Mouse (Mus musculus) B cell, adult 67 days (primary cell): ENCODE results near the gene Krt73. TPM values are rescaled to one million over a fixed set of nuclear protein-coding genes. Genes with fewer than 3 reads are reported as not detected.

ENCODE experiments used
- total RNA-seq, 2 experiments: library from RNA; stranded (reverse); gene quantifications; 4 replicates each; pipeline ENCODE4 v1.2.4; 2023

Krt73 gene
- not detected for total RNA-seq

DNA sequence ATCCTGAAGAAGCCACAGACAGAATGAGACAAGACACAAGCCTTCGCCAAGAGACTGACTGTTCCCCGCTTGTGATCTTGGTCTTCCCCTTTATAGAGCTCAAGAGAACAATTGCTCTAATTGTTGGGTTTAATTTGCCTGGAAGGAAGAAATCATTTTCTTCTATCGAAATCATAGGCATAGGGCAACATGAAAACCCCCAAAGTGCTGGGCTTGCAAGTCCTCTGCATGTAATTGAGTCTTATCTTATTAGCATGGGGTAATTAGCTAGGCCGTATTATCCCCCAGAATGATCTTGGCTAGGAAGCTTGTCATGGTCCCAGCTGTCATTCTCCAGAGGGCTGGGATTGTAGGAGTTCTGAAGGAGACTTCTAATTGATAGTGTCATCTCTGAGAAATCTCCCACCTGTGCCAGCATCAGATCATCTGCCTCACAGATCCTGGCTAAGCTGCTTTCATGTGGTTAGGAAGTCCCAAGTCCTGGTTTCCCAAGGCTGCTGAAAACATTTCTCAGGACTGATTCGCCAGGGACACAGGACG, at the start of gene Krt73:
TSS of gene Krt73 (minus strand) at position 51 of the 540 bp plus-strand sequence.

DNA sequence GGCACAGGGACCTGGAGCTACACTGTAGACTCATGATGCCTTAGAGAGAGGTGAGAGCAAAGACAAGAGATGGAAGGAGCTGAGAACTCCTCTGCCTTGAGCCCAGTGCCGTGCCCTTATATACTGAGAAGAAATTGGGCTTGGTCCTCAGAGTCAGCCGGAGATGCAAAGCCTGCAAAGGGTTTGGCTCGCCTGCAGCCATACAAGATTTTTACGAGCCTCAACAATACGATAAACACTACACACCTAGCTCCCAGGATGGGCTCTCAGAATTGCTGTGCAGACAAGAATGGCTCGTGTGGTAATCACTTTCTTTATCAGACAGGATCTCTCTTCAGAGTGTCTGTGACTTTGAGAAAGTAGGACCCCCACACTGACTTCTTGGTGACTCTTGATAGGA, 48.5 kb upstream of the Krt73 start, which contains the start of gene Krt1:
TSS of gene Krt1 (minus strand) at position 101 of the 400 bp plus-strand sequence.

DNA sequence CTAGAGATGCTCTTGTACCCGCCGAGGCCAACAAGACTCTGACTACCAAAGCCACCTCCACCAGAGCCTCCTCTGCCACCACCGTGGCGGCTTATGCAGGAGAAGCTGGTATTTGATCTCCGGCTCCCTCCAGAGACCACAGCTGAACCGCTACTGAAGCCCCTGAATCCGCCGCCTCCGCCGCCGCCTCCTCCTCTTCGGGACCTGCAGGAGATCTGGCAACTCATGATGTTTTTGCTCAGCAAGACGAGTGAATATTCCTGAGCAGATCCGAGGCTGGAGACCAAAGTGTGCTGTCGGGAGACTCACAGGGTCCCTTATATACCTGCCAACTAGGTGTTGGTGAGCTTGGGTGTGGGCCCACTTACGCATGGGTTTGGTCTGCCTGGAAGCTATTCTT, 15.7 kb upstream of the Krt73 start, which contains the start of gene Krt2:
TSS of gene Krt2 (minus strand) at position 295 of the 400 bp plus-strand sequence.

DNA sequence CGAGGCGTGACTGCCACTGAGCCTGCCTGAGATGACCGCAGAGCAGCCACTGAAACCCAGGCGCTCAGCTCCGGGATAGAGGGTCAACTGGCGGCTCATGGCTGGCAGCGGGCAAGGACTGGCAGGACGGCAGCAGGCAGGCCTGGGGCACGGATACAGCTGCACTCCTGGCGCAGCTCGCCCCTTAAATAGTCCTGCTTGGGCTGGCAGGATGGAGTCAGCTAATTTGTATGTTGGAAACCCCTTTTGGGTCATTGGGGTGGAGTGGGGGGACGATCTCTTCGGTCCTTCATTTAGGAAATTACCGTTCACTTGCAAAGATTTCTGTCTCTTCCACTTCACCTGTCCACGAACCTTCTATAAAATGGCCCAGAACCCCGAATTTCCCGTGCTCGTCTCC, 15.8 kb downstream of the Krt73 start, which contains the start of gene Krt72:
TSS of gene Krt72 (minus strand) at position 101 of the 400 bp plus-strand sequence.

Other genes starting within 250 kb of the Krt73 start
- gene Krt90, start 239.4 kb downstream of the Krt73 start, total RNA-seq, result not detected
- gene Krt75, start 228.4 kb downstream of the Krt73 start, total RNA-seq, result not detected
- gene Gm5414, start 174.2 kb downstream of the Krt73 start, total RNA-seq, result not detected
- not detected for gene Gm5478, start 155.0 kb downstream of the Krt73 start, total RNA-seq
- not detected for gene Krt6b, start 122.1 kb downstream of the Krt73 start, total RNA-seq
- not detected for gene Krt6a, start 108.0 kb downstream of the Krt73 start, total RNA-seq
- gene Krt5, start 89.4 kb downstream of the Krt73 start, total RNA-seq, result not detected
- not detected for gene Krt71, start 59.2 kb downstream of the Krt73 start, total RNA-seq
- gene Krt72, start 15.9 kb downstream of the Krt73 start, total RNA-seq, result not detected
- not detected for gene Krt2, start 15.8 kb upstream of the Krt73 start, total RNA-seq
- gene Krt1, start 48.4 kb upstream of the Krt73 start, total RNA-seq, result not detected
- not detected for gene Krt77, start 67.4 kb upstream of the Krt73 start, total RNA-seq
- gene Krt76, start 90.6 kb upstream of the Krt73 start, total RNA-seq, result not detected
- not detected for gene Krt4, start 122.4 kb upstream of the Krt73 start, total RNA-seq
- gene Krt79, start 138.0 kb upstream of the Krt73 start, total RNA-seq, result not detected
- gene Krt78, start 151.9 kb upstream of the Krt73 start, total RNA-seq, result not detected
- gene Krt8, start 202.1 kb upstream of the Krt73 start, total RNA-seq, result not detected
- not detected for gene Krt18, start 225.8 kb upstream of the Krt73 start, total RNA-seq